Mouse (Mus musculus): ENCODE measurements around the gene 9130409I23Rik. TPM values are rescaled to one million over a fixed set of nuclear protein-coding genes. Genes with fewer than 3 reads are reported as not detected.

The 9130409I23Rik gene
- polyA plus RNA-seq, 1 experiment from 2014 or later: not detected

- WGBS: 82% methylated on average over 12 of the region's 12 CpGs
- ATAC-seq: no peak
- Histone ChIP-seq H3K27ac (ENCODE audit: low read length) (no peak overlapping the region), H3K9ac (ENCODE audit: low read depth, low read length) (no peak overlapping the region), H3K4me3 (ENCODE audit: low read depth, low read length) (no peak overlapping the region), H3K36me3 (ENCODE audit: control insufficient read depth, insufficient read depth, low read length) (peaks cover 29% of the 10 kb centered on the region), H3K4me1 (ENCODE audit: control insufficient read depth, insufficient read depth, low read length) (no peaks in the 10 kb centered on the region), H3K27me3 (ENCODE audit: control insufficient read depth, insufficient read depth, low read depth, low read length) (no peaks in the 10 kb centered on the region), H3K9me3 (replicated peaks; ENCODE audit: control insufficient read depth, low read length, poor library complexity, severe bottlenecking) (no peaks in the 10 kb centered on the region), H3K4me2 (ENCODE audit: low read length) (no peak overlapping the region)
Observed at GRCm38 (mm10) chr1:181090048-181090447, 39.0 kb downstream of the 9130409I23Rik start.

Other genes starting within 250 kb of the 9130409I23Rik start
- gene H3f3a, start 237.3 kb upstream of the 9130409I23Rik start, polyA plus RNA-seq (2015; fragmentation: Nextera tagmentation; extraction: Ambion mirVana): 2,888 and 3,200 TPM in 2 replicates
- 32.1 and 32.9 TPM in 2 replicates for gene Sde2, start 200.1 kb upstream of the 9130409I23Rik start, polyA plus RNA-seq (2015; fragmentation: Nextera tagmentation; extraction: Ambion mirVana)
- 4.7 and 5.0 TPM in 2 replicates for gene Lefty2, start 158.1 kb upstream of the 9130409I23Rik start, polyA plus RNA-seq (2015; fragmentation: Nextera tagmentation; extraction: Ambion mirVana)
- 68.3 and 71.7 TPM in 2 replicates for gene Pycr2, start 146.9 kb upstream of the 9130409I23Rik start, polyA plus RNA-seq (2015; fragmentation: Nextera tagmentation; extraction: Ambion mirVana)
- gene Lefty1, start 116.2 kb upstream of the 9130409I23Rik start, polyA plus RNA-seq (2015; fragmentation: Nextera tagmentation; extraction: Ambion mirVana): 0.26 TPM in 1 of 2 replicates, not detected in the other
- 1.2 and 1.3 TPM in 2 replicates for gene Tmem63a, start 108.9 kb upstream of the 9130409I23Rik start, polyA plus RNA-seq (2015; fragmentation: Nextera tagmentation; extraction: Ambion mirVana)
- gene Ephx1, start 30.3 kb upstream of the 9130409I23Rik start, polyA plus RNA-seq (2015; fragmentation: Nextera tagmentation; extraction: Ambion mirVana): 5.7 and 8.2 TPM in 2 replicates
- 48.6 and 50.3 TPM in 2 replicates for gene Nvl, start 93.0 kb downstream of the 9130409I23Rik start, polyA plus RNA-seq (2015; fragmentation: Nextera tagmentation; extraction: Ambion mirVana)
- gene Cnih4, start 93.5 kb downstream of the 9130409I23Rik start, polyA plus RNA-seq (2015; fragmentation: Nextera tagmentation; extraction: Ambion mirVana): 42.2 and 49.1 TPM in 2 replicates
- 32.7 and 33.7 TPM in 2 replicates for gene Wdr26, start 160.8 kb downstream of the 9130409I23Rik start, polyA plus RNA-seq (2015; fragmentation: Nextera tagmentation; extraction: Ambion mirVana)